Mouse (Mus musculus): ENCODE measurements around the gene Th. TPM values are rescaled to one million over a fixed set of nuclear protein-coding genes. Genes with fewer than 3 reads are reported as not detected.

The Th gene
- polyA plus RNA-seq, 1 experiment from 2014 or later: 10.4 TPM

DNA sequence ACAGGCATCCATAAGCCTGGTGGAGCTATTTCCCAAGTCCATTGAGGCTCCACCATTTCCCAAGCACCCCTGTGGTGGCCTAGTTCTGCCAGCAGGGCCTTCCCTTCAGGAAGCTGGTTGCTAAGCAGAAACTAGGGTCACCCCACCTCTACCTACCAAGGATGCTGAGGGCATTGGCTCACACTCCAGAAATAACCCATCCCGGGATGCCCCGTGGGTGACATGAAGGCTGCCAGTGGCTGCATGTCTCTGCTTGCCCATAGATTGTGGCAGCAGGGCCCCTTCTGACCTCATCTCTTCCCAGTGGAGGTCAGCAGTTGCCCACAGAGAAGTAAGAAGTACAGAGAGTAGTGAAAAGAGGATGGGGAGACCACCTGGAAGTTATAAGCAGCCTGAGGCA, 1.4 kb downstream of the Th start:
- H3K4me3 ChIP-seq (replicated peaks): no peak overlapping the region
- no peaks in the 10 kb centered on the region for H3K27me3 ChIP-seq (replicated peaks)
- H3K9ac ChIP-seq (replicated peaks): no peak overlapping the region
- no peaks in the 10 kb centered on the region for H3K9me3 ChIP-seq (replicated peaks)
- WGBS: 92% methylated on average over 2 of the region's 2 CpGs
- H3K4me1 ChIP-seq: no peaks in the 10 kb centered on the region
- ATAC-seq (ENCODE audit: low FRiP score): no peak
- no peak overlapping the region for H3K27ac ChIP-seq (replicated peaks)
- no peaks in the 10 kb centered on the region for H3K36me3 ChIP-seq
- H3K4me2 ChIP-seq: no peak overlapping the region

DNA sequence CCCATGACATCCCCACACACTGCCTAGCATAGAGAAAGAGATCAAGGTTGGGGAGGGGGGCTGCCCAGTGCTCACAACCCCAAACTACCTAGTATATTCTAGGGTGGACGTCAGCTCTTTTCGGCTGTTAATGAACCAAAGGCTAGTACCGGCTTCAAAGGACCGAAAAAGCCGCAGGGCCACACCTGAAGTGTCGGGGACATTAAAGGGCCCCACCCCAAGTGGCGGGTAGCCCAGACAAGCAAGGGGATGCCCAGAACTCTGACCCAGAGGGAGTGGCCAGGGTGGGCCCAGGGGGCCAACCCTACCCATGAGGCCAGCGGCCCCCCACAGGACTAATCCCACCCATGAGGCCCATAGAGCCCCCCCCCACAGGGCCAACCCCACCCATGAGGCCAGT, 3.6 kb downstream of the Th start:
- Histone ChIP-seq H3K36me3 (no peaks in the 10 kb centered on the region), H3K9ac (replicated peaks) (no peak overlapping the region), H3K4me1 (no peaks in the 10 kb centered on the region), H3K27me3 (replicated peaks) (no peaks in the 10 kb centered on the region), H3K27ac (replicated peaks) (no peak overlapping the region), H3K9me3 (replicated peaks) (no peaks in the 10 kb centered on the region), H3K4me2 (no peak overlapping the region), H3K4me3 (replicated peaks) (no peak overlapping the region)
- ATAC-seq (ENCODE audit: low FRiP score): no peak
- 86% methylated on average over 8 of the region's 8 CpGs for WGBS

DNA sequence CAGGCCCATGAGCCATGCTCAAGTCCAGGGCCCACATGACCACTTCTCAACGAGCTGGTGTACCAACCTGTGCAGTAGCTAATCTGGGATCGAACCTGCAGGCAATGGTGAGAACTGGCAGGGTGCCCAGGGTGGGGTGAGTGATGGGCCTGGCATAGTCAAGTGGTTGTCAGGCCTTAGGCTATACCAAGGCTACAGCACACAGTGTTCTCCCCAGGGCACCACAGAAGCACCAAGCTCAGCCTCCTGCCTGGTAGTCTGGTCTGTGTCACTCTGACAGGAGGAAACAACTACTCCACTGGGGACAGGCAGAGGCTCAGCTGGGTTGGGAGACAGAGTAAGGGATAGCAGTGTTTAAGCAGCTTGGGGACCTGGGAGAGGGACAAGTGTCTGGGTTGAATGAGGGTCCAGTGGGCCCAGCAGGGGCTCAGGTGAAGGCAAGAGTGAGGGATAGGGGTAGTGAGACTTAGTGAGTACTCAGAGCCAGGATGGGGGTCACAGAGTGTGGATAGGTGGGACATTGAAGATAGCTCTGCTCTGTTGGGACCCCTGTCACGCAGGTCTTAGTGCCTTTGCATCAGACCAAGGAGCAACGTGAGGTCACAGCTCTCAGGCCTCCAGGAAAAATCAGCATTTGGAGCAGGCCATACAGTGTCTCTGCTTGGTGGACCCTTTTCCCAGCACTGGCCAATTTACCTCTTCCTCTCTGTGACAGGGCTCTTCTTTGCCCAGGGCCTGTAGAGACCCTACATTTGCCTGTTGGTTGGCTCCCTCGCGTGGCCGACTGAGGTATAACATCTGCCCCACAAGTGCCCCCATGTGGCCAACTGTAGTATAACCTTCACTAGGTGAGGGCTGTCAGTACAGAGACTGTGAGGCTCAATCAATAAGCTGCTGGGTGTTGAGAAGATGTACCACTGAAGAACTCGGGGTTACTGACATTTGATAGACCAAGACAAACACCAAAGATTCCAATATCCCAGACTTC, 12.0 kb downstream of the Th start:
- Histone ChIP-seq H3K27ac (replicated peaks) (no peak overlapping the region), H3K9me3 (replicated peaks) (no peaks in the 10 kb centered on the region), H3K36me3 (no peaks in the 10 kb centered on the region), H3K27me3 (replicated peaks) (no peaks in the 10 kb centered on the region), H3K9ac (replicated peaks) (no peak overlapping the region), H3K4me2 (no peak overlapping the region), H3K4me1 (peaks cover 7% of the 10 kb centered on the region; the same call in 1 of the 2 replicates), H3K4me3 (replicated peaks) (no peak overlapping the region)
- peak; percentile 47; the same call in 1 of the 2 replicates for ATAC-seq (ENCODE audit: low FRiP score)
- 28% methylated on average over 8 of the region's 8 CpGs for WGBS

DNA sequence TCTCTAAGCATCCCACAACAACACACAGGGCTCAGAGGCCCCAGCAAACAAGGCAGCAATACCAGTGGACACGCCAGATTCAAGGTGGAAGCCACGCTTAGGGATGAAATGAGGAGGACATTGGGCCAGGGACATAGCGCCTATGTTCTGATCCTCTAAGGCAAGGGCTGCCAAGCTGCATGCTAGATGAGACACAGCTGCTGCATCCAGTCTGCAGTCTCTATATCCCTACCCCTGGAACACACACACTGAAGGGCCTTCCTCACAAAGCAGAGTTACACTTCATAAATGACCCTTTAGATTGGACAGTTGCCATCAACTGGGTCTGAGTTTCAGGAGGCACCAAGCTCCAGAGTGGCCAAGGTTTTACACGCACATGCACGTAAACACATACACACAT, 13.3 kb downstream of the Th start:
- peaks cover 7% of the 10 kb centered on the region; the same call in 1 of the 2 replicates for H3K4me1 ChIP-seq
- no peak overlapping the region for H3K4me2 ChIP-seq
- no peak overlapping the region for H3K4me3 ChIP-seq (replicated peaks)
- no peak overlapping the region for H3K9ac ChIP-seq (replicated peaks)
- H3K27me3 ChIP-seq (replicated peaks): no peaks in the 10 kb centered on the region
- no peaks in the 10 kb centered on the region for H3K9me3 ChIP-seq (replicated peaks)
- no peak overlapping the region for H3K27ac ChIP-seq (replicated peaks)
- 85% methylated on average over 5 of the region's 5 CpGs for whole genome bisulfite sequencing
- ATAC-seq (ENCODE audit: low FRiP score): no peak
- H3K36me3 ChIP-seq: no peaks in the 10 kb centered on the region

DNA sequence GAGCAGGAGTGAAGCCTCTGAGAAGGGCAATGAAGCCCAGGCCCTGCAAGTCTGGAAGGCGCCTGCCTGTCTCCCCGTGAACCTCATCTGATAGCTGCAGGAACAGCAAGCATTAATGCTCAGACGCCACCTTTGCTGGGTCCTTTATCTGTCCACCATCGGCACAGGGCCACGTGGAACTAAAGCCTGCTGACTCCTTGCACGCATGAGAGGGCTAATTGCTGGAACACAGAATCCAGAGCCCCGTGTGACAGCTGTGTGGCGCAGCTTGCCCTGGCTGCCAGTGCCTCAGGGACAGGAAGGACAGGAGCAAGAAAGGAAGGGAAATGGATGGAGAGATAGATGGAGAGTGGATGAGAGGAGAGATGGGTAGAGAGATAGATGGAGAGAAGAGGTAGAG, 14.8 kb downstream of the Th start:
- Histone ChIP-seq H3K9me3 (replicated peaks) (no peaks in the 10 kb centered on the region), H3K27ac (replicated peaks) (0 out of 2 replicates have a peak overlapping the region, but pooled peaks have one; percentile 1), H3K4me1 (peaks cover 7% of the 10 kb centered on the region; the same call in 1 of the 2 replicates), H3K4me3 (replicated peaks) (no peak overlapping the region), H3K36me3 (no peaks in the 10 kb centered on the region), H3K9ac (replicated peaks) (no peak overlapping the region), H3K27me3 (replicated peaks) (no peaks in the 10 kb centered on the region), H3K4me2 (no peak overlapping the region)
- ATAC-seq (ENCODE audit: low FRiP score): no peak; the same call in 1 of the 2 replicates
- WGBS: 26% methylated on average over 8 of the region's 8 CpGs

DNA sequence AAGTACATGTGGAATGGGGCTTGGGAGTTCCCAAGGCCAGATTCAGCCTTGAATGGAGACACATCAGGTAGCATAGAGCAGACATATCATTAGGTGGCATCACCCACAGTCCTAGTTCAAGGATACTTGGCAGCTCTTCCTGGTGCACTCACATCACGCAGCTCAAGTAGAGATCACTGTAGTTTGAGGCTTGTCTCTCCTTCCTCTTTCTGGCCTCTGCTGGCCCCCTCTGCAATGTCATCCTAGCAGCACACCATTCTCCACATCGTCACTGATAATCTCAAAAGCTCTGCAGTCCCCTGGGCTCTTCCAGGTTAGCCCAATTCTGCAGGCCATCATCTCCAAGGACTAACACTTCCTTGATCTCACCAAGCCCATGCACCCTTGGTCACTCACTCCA, 19.2 kb downstream of the Th start:
- 95% methylated on average over 2 of the region's 2 CpGs for WGBS
- Histone ChIP-seq H3K27me3 (replicated peaks) (no peaks in the 10 kb centered on the region), H3K4me3 (replicated peaks) (no peak overlapping the region), H3K9me3 (replicated peaks) (no peaks in the 10 kb centered on the region), H3K4me2 (no peak overlapping the region), H3K36me3 (no peaks in the 10 kb centered on the region), H3K4me1 (peaks cover 7% of the 10 kb centered on the region; the same call in 1 of the 2 replicates), H3K27ac (replicated peaks) (no peak overlapping the region), H3K9ac (replicated peaks) (no peak overlapping the region)
- ATAC-seq (ENCODE audit: low FRiP score): no peak

DNA sequence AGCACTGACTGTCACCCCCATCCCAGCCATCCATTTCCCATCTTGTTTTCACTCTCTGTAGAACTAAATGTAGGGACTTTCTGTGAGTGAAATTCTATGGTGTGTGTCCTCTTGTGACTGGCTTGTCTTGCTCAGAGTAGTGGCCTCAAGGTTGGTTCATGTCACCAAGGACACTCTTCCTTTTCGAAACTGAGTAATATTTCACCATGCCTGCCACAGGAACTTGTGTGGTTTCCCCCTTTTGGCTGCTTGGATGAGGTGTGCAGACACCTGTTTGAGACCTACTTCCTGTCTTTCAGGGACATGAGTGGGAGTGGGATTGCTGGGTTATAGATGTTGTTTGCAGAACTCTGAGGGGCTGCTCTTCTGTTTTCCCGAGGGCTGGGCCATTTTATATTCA, 20.8 kb downstream of the Th start:
- H3K9me3 ChIP-seq (replicated peaks): no peaks in the 10 kb centered on the region
- H3K4me1 ChIP-seq: no peaks in the 10 kb centered on the region
- H3K27ac ChIP-seq (replicated peaks): no peak overlapping the region
- no peak overlapping the region for H3K9ac ChIP-seq (replicated peaks)
- H3K27me3 ChIP-seq (replicated peaks): no peaks in the 10 kb centered on the region
- 84% methylated on average over 2 of the region's 2 CpGs for WGBS
- no peak for ATAC-seq (ENCODE audit: low FRiP score)
- H3K4me3 ChIP-seq (replicated peaks): no peak overlapping the region
- H3K36me3 ChIP-seq: no peaks in the 10 kb centered on the region
- no peak overlapping the region for H3K4me2 ChIP-seq

DNA sequence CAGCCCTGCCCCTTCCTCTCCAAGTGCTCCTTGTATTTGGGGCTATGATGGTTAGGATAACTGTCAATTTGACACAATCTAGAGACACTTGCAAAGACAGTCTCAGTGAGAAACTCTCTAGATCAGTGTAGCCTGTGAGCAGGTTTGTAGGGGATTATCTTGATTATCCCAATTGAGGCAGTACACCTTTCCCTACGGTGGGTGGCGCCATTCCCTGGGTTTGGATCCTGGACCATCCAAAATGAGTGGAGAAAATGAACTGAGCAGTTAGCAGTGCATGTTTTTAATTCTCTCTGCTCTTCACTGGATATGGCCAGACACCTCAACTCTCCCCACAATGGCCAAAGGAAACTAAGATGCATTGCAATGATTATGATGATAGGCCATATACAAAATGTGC, 21.3 kb downstream of the Th start:
- Histone ChIP-seq H3K4me3 (replicated peaks) (no peak overlapping the region), H3K4me2 (no peak overlapping the region), H3K9ac (replicated peaks) (no peak overlapping the region), H3K27ac (replicated peaks) (no peak overlapping the region), H3K9me3 (replicated peaks) (no peaks in the 10 kb centered on the region), H3K36me3 (no peaks in the 10 kb centered on the region), H3K4me1 (0 out of 2 replicates have a peak, but pooled peaks cover 1% of the 10 kb centered on the region), H3K27me3 (replicated peaks) (no peaks in the 10 kb centered on the region)
- WGBS: 41% methylated on average over 2 of the region's 2 CpGs
- ATAC-seq (ENCODE audit: low FRiP score): no peak

DNA sequence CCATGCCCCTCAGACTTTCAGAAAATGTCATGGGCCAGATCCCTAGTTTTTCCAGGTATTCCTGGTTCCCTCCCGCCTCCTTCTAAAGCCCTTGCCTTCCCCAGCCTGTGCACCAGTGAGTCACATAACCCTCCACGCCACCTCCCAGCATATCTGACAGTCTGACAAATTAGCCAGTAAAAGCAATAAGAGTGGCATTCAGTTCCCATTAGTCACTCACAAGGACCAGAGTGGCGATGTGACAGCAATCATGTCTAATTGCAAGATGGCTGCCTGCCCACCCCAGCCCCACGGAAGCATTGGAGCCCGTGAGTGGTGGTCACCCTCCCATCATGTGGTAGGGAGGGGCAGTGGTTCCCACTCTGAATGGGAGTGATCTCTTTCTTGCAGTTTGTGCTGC, 25.3 kb downstream of the Th start:
- H3K4me3 ChIP-seq (replicated peaks): no peak overlapping the region
- WGBS: 47% methylated on average over 5 of the region's 5 CpGs
- H3K27me3 ChIP-seq (replicated peaks): no peaks in the 10 kb centered on the region
- no peak for ATAC-seq (ENCODE audit: low FRiP score)
- H3K9ac ChIP-seq (replicated peaks): no peak overlapping the region
- no peaks in the 10 kb centered on the region for H3K36me3 ChIP-seq
- H3K9me3 ChIP-seq (replicated peaks): no peaks in the 10 kb centered on the region
- H3K4me2 ChIP-seq: no peak overlapping the region
- no peak overlapping the region for H3K27ac ChIP-seq (replicated peaks)
- peaks cover 34% of the 10 kb centered on the region for H3K4me1 ChIP-seq

DNA sequence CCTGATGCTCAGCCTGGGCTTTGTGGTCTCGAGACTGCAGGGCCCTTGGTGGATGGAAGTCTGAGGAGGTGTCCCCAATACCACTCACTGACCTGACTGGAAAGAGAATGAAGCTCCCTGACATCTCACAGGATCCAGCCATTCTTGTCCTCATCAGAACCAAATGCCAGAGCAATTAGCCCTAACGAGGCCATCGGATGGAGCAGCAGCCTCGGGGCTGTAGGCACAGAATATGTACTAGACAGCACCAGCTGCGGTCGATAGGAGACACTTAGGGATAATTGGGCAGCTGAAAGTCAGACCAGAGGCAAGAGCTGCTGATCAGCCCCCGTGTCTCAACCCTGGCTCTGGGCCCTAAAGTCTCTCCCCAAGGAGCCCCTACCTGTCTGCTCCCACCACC, 26.6 kb downstream of the Th start:
- H3K4me1 ChIP-seq: peaks cover 38% of the 10 kb centered on the region
- no peak overlapping the region for H3K4me3 ChIP-seq (replicated peaks)
- ATAC-seq (ENCODE audit: low FRiP score): no peak
- WGBS: 10% methylated on average over 7 of the region's 7 CpGs
- no peak overlapping the region for H3K4me2 ChIP-seq
- H3K27me3 ChIP-seq (replicated peaks): no peaks in the 10 kb centered on the region
- no peaks in the 10 kb centered on the region for H3K9me3 ChIP-seq (replicated peaks)
- H3K36me3 ChIP-seq: no peaks in the 10 kb centered on the region
- H3K9ac ChIP-seq (replicated peaks): no peak overlapping the region
- no peak overlapping the region for H3K27ac ChIP-seq (replicated peaks)

DNA sequence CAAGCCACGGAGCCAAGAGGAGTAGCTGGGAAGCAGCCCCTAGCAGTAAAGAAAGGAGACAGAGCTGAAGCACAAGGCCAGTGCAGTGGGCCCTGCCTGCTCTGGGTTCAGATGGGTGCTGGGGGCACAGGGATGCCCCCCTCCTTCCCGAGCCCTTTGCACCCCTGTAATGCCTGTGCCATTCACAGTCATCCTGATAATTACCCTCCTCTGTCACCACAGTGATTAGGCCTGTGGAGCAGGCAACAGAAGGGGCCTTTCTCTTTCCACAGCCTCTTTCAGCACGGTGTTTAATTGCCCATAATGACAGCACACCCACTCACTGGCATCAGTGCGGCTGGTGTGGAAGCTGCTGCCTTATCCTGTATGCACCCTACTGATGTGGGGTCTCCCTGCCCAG, 28.0 kb downstream of the Th start:
- H3K27me3 ChIP-seq (replicated peaks): peaks cover 4% of the 10 kb centered on the region; the same call in 1 of the 2 replicates
- no peak overlapping the region for H3K4me2 ChIP-seq
- no peaks in the 10 kb centered on the region for H3K36me3 ChIP-seq
- ATAC-seq (ENCODE audit: low FRiP score): peak; percentile 66; the same call in 1 of the 2 replicates
- no peaks in the 10 kb centered on the region for H3K9me3 ChIP-seq (replicated peaks)
- no peak overlapping the region for H3K9ac ChIP-seq (replicated peaks)
- no peak overlapping the region for H3K4me3 ChIP-seq (replicated peaks)
- WGBS: 6% methylated on average over 4 of the region's 4 CpGs
- H3K4me1 ChIP-seq: peaks cover 38% of the 10 kb centered on the region
- H3K27ac ChIP-seq (replicated peaks): peak overlapping the region; percentile 65

DNA sequence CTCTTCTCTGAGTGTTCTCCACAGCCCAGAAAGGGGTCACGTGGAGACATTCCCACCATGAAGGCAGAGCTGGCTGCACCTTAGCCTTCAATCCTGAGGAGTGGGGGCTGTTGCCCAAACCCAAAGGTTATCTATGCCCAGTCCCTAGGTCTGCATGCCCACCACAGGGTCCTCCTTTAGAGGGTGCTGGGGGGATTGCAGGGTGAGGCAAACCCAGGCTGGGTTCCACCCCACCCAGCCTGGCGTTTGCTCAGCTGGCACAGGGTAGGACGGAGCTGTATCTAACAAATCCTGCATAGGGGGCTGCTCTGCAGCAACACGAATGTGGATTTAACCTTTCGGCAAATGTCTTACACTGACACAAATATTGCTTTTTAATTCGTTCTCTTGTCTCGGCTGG, 29.2 kb downstream of the Th start:
- Histone ChIP-seq H3K4me2 (no peak overlapping the region), H3K9ac (replicated peaks) (no peak overlapping the region), H3K36me3 (no peaks in the 10 kb centered on the region), H3K9me3 (replicated peaks) (no peaks in the 10 kb centered on the region), H3K27me3 (replicated peaks) (peaks cover 4% of the 10 kb centered on the region; the same call in 1 of the 2 replicates), H3K27ac (replicated peaks) (no peak overlapping the region), H3K4me3 (replicated peaks) (no peak overlapping the region), H3K4me1 (peaks cover 38% of the 10 kb centered on the region)
- 75% methylated on average over 7 of the region's 7 CpGs for WGBS
- ATAC-seq (ENCODE audit: low FRiP score): no peak
